Mouse (Mus musculus): Measurements from ENCODE around the gene Cers5. TPM values are rescaled to one million over a fixed set of nuclear protein-coding genes. Genes with fewer than 3 reads are reported as not detected.
A peak's percentile ranks its signal among the peaks of the same experiment; 100 is the strongest.

Gene Cers5
- polyA plus RNA-seq, 1 experiment from 2014 or later: 61.3 TPM

GRCm38 (mm10) chr15:99803186-99803644 lies 30.5 kb upstream of the Cers5 start:
- Histone ChIP-seq H3K4me3 (no peak overlapping the region), H3K36me3 (peaks cover 22% of the 10 kb centered on the region), H3K27ac (no peak overlapping the region), H3K27me3 (ENCODE audit: insufficient read depth, poor library complexity, severe bottlenecking) (no peaks in the 10 kb centered on the region), H3K9me3 (no peaks in the 10 kb centered on the region), H3K4me1 (replicated peaks) (peaks cover 52% of the 10 kb centered on the region)
- DNase-seq (ENCODE audit: low spot score): no peak
- 40% methylated on average over 6 of the region's 6 CpGs for WGBS

- 42% methylated on average over 24 of the region's 24 CpGs for WGBS
- Histone ChIP-seq H3K27me3 (ENCODE audit: insufficient read depth, poor library complexity, severe bottlenecking) (no peaks in the 10 kb centered on the region), H3K4me1 (replicated peaks) (peaks cover 40% of the 10 kb centered on the region), H3K36me3 (peaks cover 26% of the 10 kb centered on the region), H3K4me3 (no peak overlapping the region), H3K27ac (peak overlapping the region; percentile 12; the same call in 1 of the 2 replicates), H3K9me3 (no peaks in the 10 kb centered on the region)
- DNase-seq (ENCODE audit: low spot score): peak; percentile 35
Measured at GRCm38 (mm10) chr15:99801885-99802572, 29.3 kb upstream of the Cers5 start.

DNA sequence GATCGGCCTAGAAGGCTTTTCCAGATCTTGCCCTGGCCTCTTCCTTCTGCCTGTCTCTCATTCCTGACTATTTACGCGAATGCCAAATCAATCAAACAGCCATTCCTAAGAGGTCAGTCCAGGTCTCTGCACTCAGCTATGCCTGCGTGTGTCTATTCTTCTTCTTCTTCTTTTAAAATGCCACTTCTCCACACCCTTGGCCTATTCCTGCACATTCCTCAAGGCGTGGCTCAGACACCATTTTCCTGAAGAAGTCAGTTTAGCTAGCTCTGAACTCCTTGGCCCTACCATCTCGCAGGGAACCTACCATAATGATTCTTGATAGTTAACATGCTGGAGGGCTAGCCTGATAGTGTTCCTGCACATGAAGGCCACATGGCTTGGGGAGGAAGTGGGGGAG lies 27.0 kb upstream of the Cers5 start:
- H3K27ac ChIP-seq: no peak overlapping the region
- no peak for DNase-seq (ENCODE audit: low spot score)
- H3K36me3 ChIP-seq: peaks cover 18% of the 10 kb centered on the region
- H3K4me1 ChIP-seq (replicated peaks): peaks cover 33% of the 10 kb centered on the region
- WGBS: 75% methylated on average over 6 of the region's 6 CpGs
- H3K27me3 ChIP-seq (ENCODE audit: insufficient read depth, poor library complexity, severe bottlenecking): no peaks in the 10 kb centered on the region
- no peaks in the 10 kb centered on the region for H3K9me3 ChIP-seq
- H3K4me3 ChIP-seq: no peak overlapping the region

GRCm38 (mm10) chr15:99797898-99798297 lies 25.2 kb upstream of the Cers5 start:
- Histone ChIP-seq H3K4me1 (replicated peaks) (peaks cover 25% of the 10 kb centered on the region), H3K36me3 (peaks cover 31% of the 10 kb centered on the region), H3K27me3 (ENCODE audit: insufficient read depth, poor library complexity, severe bottlenecking) (no peaks in the 10 kb centered on the region), H3K4me3 (no peak overlapping the region), H3K27ac (no peak overlapping the region), H3K9me3 (no peaks in the 10 kb centered on the region)
- no peak for DNase-seq (ENCODE audit: low spot score)
- WGBS: 88% methylated on average over 5 of the region's 5 CpGs

DNA sequence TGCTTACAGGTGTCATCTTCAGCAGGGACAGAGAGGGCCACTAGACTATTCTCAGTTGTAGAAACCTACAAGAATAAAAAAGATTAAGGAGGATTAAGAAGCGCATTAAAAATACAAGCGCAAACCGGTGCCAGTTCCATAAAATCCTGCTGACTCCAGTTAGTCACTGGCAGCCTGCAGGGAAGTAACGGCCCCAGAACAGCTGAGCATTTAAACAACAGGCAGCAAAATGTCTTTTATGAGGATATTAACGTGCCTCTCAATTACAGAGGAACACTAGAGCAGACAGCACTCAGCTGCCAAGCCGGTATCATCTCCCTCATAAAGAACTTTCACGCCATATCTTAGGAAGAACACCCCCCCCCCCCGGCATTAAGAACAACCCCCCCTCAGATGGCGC lies 24.1 kb upstream of the Cers5 start:
- WGBS: 86% methylated on average over 9 of the region's 9 CpGs
- H3K27ac ChIP-seq: no peak overlapping the region
- no peaks in the 10 kb centered on the region for H3K9me3 ChIP-seq
- H3K4me3 ChIP-seq: no peak overlapping the region
- no peak for DNase-seq (ENCODE audit: low spot score)
- peaks cover 14% of the 10 kb centered on the region; the same call in 1 of the 2 replicates for H3K4me1 ChIP-seq (replicated peaks)
- H3K36me3 ChIP-seq: peaks cover 43% of the 10 kb centered on the region
- no peaks in the 10 kb centered on the region for H3K27me3 ChIP-seq (ENCODE audit: insufficient read depth, poor library complexity, severe bottlenecking)

- WGBS: 89% methylated on average over 3 of the region's 3 CpGs
- H3K27me3 ChIP-seq (ENCODE audit: insufficient read depth, poor library complexity, severe bottlenecking): no peaks in the 10 kb centered on the region
- peaks cover 10% of the 10 kb centered on the region; the same call in 1 of the 2 replicates for H3K4me1 ChIP-seq (replicated peaks)
- peaks cover 48% of the 10 kb centered on the region for H3K36me3 ChIP-seq
- DNase-seq (ENCODE audit: low spot score): no peak
- no peak overlapping the region for H3K4me3 ChIP-seq
- H3K27ac ChIP-seq: no peak overlapping the region
- H3K9me3 ChIP-seq: no peaks in the 10 kb centered on the region
Measured at GRCm38 (mm10) chr15:99796066-99796465, 23.4 kb upstream of the Cers5 start.

GRCm38 (mm10) chr15:99792221-99792815 lies 19.6 kb upstream of the Cers5 start:
- WGBS: 94% methylated on average over 16 of the region's 16 CpGs
- no peak for DNase-seq (ENCODE audit: low spot score)
- Histone ChIP-seq H3K27ac (no peak overlapping the region), H3K27me3 (ENCODE audit: insufficient read depth, poor library complexity, severe bottlenecking) (no peaks in the 10 kb centered on the region), H3K4me3 (no peak overlapping the region), H3K4me1 (replicated peaks) (peaks cover 5% of the 10 kb centered on the region), H3K9me3 (no peaks in the 10 kb centered on the region), H3K36me3 (peaks cover 47% of the 10 kb centered on the region)

DNA sequence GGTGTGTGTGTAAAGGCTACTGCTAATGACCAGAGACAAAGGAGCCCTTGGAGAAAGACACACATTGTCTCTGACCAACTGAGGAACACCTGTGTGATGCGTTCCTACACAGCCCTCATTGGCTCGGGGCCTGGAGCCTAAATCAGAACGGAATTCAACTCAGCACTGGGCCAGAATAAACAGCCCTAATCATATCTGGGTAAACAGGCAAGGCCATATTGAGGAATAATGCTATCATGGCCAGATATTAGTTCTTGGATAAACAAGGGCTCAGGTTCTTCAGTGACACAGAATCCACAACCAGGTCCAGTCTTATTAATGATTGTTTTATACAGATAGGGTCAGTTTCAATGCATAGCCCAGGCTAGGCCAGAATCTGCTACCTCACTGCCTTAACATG lies 18.3 kb upstream of the Cers5 start:
- Histone ChIP-seq H3K4me3 (no peak overlapping the region), H3K4me1 (replicated peaks) (peaks cover 8% of the 10 kb centered on the region), H3K36me3 (peaks cover 42% of the 10 kb centered on the region), H3K9me3 (no peaks in the 10 kb centered on the region), H3K27ac (no peak overlapping the region), H3K27me3 (ENCODE audit: insufficient read depth, poor library complexity, severe bottlenecking) (no peaks in the 10 kb centered on the region)
- no peak for DNase-seq (ENCODE audit: low spot score)
- WGBS: 92% methylated on average over 3 of the region's 3 CpGs

- no peak overlapping the region for H3K4me3 ChIP-seq
- no peak overlapping the region for H3K27ac ChIP-seq
- no peaks in the 10 kb centered on the region for H3K9me3 ChIP-seq
- H3K27me3 ChIP-seq (ENCODE audit: insufficient read depth, poor library complexity, severe bottlenecking): no peaks in the 10 kb centered on the region
- WGBS: 91% methylated on average over 6 of the region's 6 CpGs
- DNase-seq (ENCODE audit: low spot score): no peak
- H3K4me1 ChIP-seq (replicated peaks): peaks cover 8% of the 10 kb centered on the region
- peaks cover 42% of the 10 kb centered on the region for H3K36me3 ChIP-seq
Measured at GRCm38 (mm10) chr15:99790464-99790863, 17.8 kb upstream of the Cers5 start.

- peaks cover 39% of the 10 kb centered on the region for H3K36me3 ChIP-seq
- no peaks in the 10 kb centered on the region for H3K9me3 ChIP-seq
- H3K27ac ChIP-seq: peak overlapping the region; percentile 56; the same call in 1 of the 2 replicates
- H3K4me3 ChIP-seq: no peak overlapping the region
- H3K27me3 ChIP-seq (ENCODE audit: insufficient read depth, poor library complexity, severe bottlenecking): no peaks in the 10 kb centered on the region
- 74% methylated on average over 9 of the region's 9 CpGs for whole genome bisulfite sequencing
- H3K4me1 ChIP-seq (replicated peaks): peaks cover 8% of the 10 kb centered on the region
- no peak for DNase-seq (ENCODE audit: low spot score)
Measured at GRCm38 (mm10) chr15:99787625-99788120, 15.0 kb upstream of the Cers5 start.

GRCm38 (mm10) chr15:99778677-99779335 lies 6.1 kb upstream of the Cers5 start:
- Histone ChIP-seq H3K9me3 (no peaks in the 10 kb centered on the region), H3K27me3 (ENCODE audit: insufficient read depth, poor library complexity, severe bottlenecking) (no peaks in the 10 kb centered on the region), H3K4me3 (no peak overlapping the region), H3K36me3 (peaks cover 27% of the 10 kb centered on the region), H3K4me1 (replicated peaks) (no peaks in the 10 kb centered on the region), H3K27ac (no peak overlapping the region)
- DNase-seq (ENCODE audit: low spot score): no peak
- 94% methylated on average over 16 of the region's 16 CpGs for WGBS

GRCm38 (mm10) chr15:99778148-99778547 lies 5.5 kb upstream of the Cers5 start:
- H3K4me1 ChIP-seq (replicated peaks): 0 out of 2 replicates have a peak, but pooled peaks cover under 1% of the 10 kb centered on the region
- DNase-seq (ENCODE audit: low spot score): no peak
- no peak overlapping the region for H3K4me3 ChIP-seq
- H3K36me3 ChIP-seq: peaks cover 20% of the 10 kb centered on the region
- no peaks in the 10 kb centered on the region for H3K27me3 ChIP-seq (ENCODE audit: insufficient read depth, poor library complexity, severe bottlenecking)
- no peaks in the 10 kb centered on the region for H3K9me3 ChIP-seq
- 28% methylated on average over 7 of the region's 7 CpGs for WGBS
- no peak overlapping the region for H3K27ac ChIP-seq

DNA sequence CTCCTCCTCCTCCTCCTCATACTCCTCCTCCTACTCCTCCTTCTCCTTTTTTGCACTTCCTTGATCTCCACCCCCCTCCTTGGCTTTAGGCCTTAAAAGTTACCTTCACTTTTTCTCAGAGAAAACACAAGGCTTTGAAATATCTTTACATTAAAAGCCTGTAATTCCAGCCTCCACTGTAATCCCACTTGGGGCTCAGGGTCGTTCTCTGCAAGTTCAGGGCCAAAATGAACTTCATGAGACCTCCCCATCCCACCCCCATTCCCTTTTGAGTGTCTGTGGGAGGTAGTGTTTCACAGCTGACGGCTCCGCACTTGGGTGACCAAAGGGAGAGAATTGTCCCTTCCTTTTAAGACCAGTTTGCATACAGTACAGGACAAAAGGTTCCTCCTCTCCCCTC lies 240 bp upstream of the Cers5 start:
- Histone ChIP-seq H3K9me3 (no peaks in the 10 kb centered on the region), H3K4me3 (peak overlapping the region; percentile 90), H3K27me3 (ENCODE audit: insufficient read depth, poor library complexity, severe bottlenecking) (no peaks in the 10 kb centered on the region), H3K27ac (peak overlapping the region; percentile 97), H3K4me1 (replicated peaks) (peaks cover 33% of the 10 kb centered on the region), H3K36me3 (no peaks in the 10 kb centered on the region; the same call in 1 of the 2 replicates)
- DNase-seq (ENCODE audit: low spot score): no peak
- WGBS: 35% methylated on average over 3 of the region's 3 CpGs

Measured in hindbrain, embryonic 10.5 days (tissue).